Mouse (Mus musculus) brown adipose tissue, adult 24 weeks (tissue): ENCODE measurements around the gene Ccpg1. TPM values are rescaled to one million over a fixed set of nuclear protein-coding genes. Genes with fewer than 3 reads are reported as not detected.
A peak's percentile ranks its signal among the peaks of the same experiment; 100 is the strongest.

Experiments used
- H3K27ac ChIP-seq: fragments of 200-500 bp; replicated peaks from 2 replicates; pipeline ENCODE4 v1.5.1; 2012; ENCODE audit warnings: low read depth, mild to moderate bottlenecking, low read length
- H3K4me1 ChIP-seq: fragments of 200-500 bp; 2 replicates; pipeline ENCODE4 v1.6.1; 2012; ENCODE audit warnings: low read length, mixed read lengths; ENCODE audit not compliant: control insufficient read depth, insufficient read depth, insufficient read length
- H3K4me3 ChIP-seq: fragments of 200-500 bp; 2 replicates; pipeline ENCODE4 v1.5.1; 2012; ENCODE audit warnings: low read depth, mild to moderate bottlenecking, low read length, moderate library complexity; ENCODE audit not compliant: insufficient read depth
- polyA plus RNA-seq: library from polyadenylated mRNA; stranded (reverse); fragments of >200 nt; gene quantifications from 2 replicates; pipeline ENCODE4 v1.2.4, GENCODE M21; 2012; ENCODE audit not compliant: missing spikeins, insufficient read depth, insufficient read length

Ccpg1 gene
- polyA plus RNA-seq: 61.5 and 64.5 TPM in 2 replicates

GRCm38 (mm10) chr9:72985250-72986220, at the start of gene Ccpg1, which contains the start of gene Ccpg1os:
Ccpg1 (plus strand) TSS chr9:72985429.
Ccpg1os (minus strand) TSS chr9:72985382.
- Histone ChIP-seq H3K27ac (0 out of 2 replicates have a peak within 1 kb of the TSS, but pooled peaks have one; percentile 28), H3K4me1 (peaks cover 2% of the 10 kb centered on the region; the same call in 1 of the 2 replicates), H3K4me3 (peak within 1 kb of the TSS; percentile 94)

GRCm38 (mm10) chr9:72936301-72936700, 48.9 kb upstream of the Ccpg1 start:
- no peak overlapping the region for H3K27ac ChIP-seq
- no peak overlapping the region for H3K4me3 ChIP-seq
- peaks cover 7% of the 10 kb centered on the region for H3K4me1 ChIP-seq

- peaks cover 7% of the 10 kb centered on the region for H3K4me1 ChIP-seq
- H3K27ac ChIP-seq: no peak overlapping the region
- H3K4me3 ChIP-seq: no peak overlapping the region
Observed at GRCm38 (mm10) chr9:72943424-72943823, 41.8 kb upstream of the Ccpg1 start.

- Histone ChIP-seq H3K4me1 (peaks cover 6% of the 10 kb centered on the region), H3K4me3 (no peak overlapping the region), H3K27ac (no peak overlapping the region)
Observed at GRCm38 (mm10) chr9:72944286-72944685, 40.9 kb upstream of the Ccpg1 start.

GRCm38 (mm10) chr9:72947010-72947409, 38.2 kb upstream of the Ccpg1 start:
- no peak overlapping the region for H3K4me3 ChIP-seq
- H3K27ac ChIP-seq: no peak overlapping the region
- H3K4me1 ChIP-seq: no peaks in the 10 kb centered on the region

- no peak overlapping the region for H3K27ac ChIP-seq
- H3K4me3 ChIP-seq: no peak overlapping the region
- H3K4me1 ChIP-seq: no peaks in the 10 kb centered on the region
Observed at GRCm38 (mm10) chr9:72949572-72949971, 35.7 kb upstream of the Ccpg1 start.

- no peak overlapping the region for H3K27ac ChIP-seq
- H3K4me3 ChIP-seq: no peak overlapping the region
- peaks cover 2% of the 10 kb centered on the region; the same call in 1 of the 2 replicates for H3K4me1 ChIP-seq
Observed at GRCm38 (mm10) chr9:72954746-72955145, 30.5 kb upstream of the Ccpg1 start.

GRCm38 (mm10) chr9:72955546-72955945, 29.7 kb upstream of the Ccpg1 start:
- peaks cover 2% of the 10 kb centered on the region; the same call in 1 of the 2 replicates for H3K4me1 ChIP-seq
- H3K27ac ChIP-seq: no peak overlapping the region
- no peak overlapping the region for H3K4me3 ChIP-seq

- Histone ChIP-seq H3K27ac (no peak within 1 kb of the TSS), H3K4me3 (peak within 1 kb of the TSS; percentile 89), H3K4me1 (peaks cover 2% of the 10 kb centered on the region; the same call in 1 of the 2 replicates)
Observed at GRCm38 (mm10) chr9:72958521-72959450, 26.4 kb upstream of the Ccpg1 start, which contains the start of the genes Dyx1c1 and Gm44503. Dyx1c1 (plus strand) TSS chr9:72958785. Gm44503 (plus strand) TSS chr9:72958852.

- Histone ChIP-seq H3K4me1 (peaks cover 2% of the 10 kb centered on the region; the same call in 1 of the 2 replicates), H3K4me3 (no peak overlapping the region)
Observed at GRCm38 (mm10) chr9:72961346-72961745, 23.9 kb upstream of the Ccpg1 start.

GRCm38 (mm10) chr9:72961959-72962358, 23.3 kb upstream of the Ccpg1 start:
- Histone ChIP-seq H3K4me1 (peaks cover 2% of the 10 kb centered on the region; the same call in 1 of the 2 replicates), H3K27ac (no peak overlapping the region), H3K4me3 (no peak overlapping the region)

More at GRCm38 (mm10) chr9:72961346-72961745, 23.9 kb upstream of the Ccpg1 start:
- no peak overlapping the region for H3K27ac ChIP-seq

- no peak overlapping the region for H3K27ac ChIP-seq
- H3K4me3 ChIP-seq: no peak overlapping the region
Observed at GRCm38 (mm10) chr9:72968349-72969061, 16.7 kb upstream of the Ccpg1 start.

GRCm38 (mm10) chr9:72969874-72970273, 15.4 kb upstream of the Ccpg1 start:
- Histone ChIP-seq H3K4me3 (no peak overlapping the region), H3K4me1 (no peaks in the 10 kb centered on the region), H3K27ac (no peak overlapping the region)

More at GRCm38 (mm10) chr9:72968349-72969061, 16.7 kb upstream of the Ccpg1 start:
- H3K4me1 ChIP-seq: no peaks in the 10 kb centered on the region

GRCm38 (mm10) chr9:72972435-72972834, 12.8 kb upstream of the Ccpg1 start:
- H3K4me3 ChIP-seq: no peak overlapping the region
- H3K27ac ChIP-seq: no peak overlapping the region
- H3K4me1 ChIP-seq: no peaks in the 10 kb centered on the region
